Mouse (Mus musculus) midbrain, postnatal 0 days (tissue): ENCODE data around the gene Gm7534. TPM values are rescaled to one million over a fixed set of nuclear protein-coding genes. Genes with fewer than 3 reads are reported as not detected.
"Not testable (repeated sequence)": the region's sequence is repeated elsewhere in the genome, so short reads cannot be mapped to it uniquely, and the experiment has no call there.

Source experiments
- ATAC-seq: fragments of 200-750 bp; cut with Nextera tagmentation; 2 replicates; pipeline ENCODE4 v1.8.0; 2017; ENCODE audit warnings: moderate number of reproducible peaks, mild to moderate bottlenecking, moderate TSS enrichment, moderate library complexity; ENCODE audit not compliant: low FRiP score
- DNase-seq: peaks from one replicate; pipeline ENCODE4 v3.0.0-alpha.2; 2015; ENCODE audit warnings: low spot score
- H3K27ac ChIP-seq: fragments of 300-500 bp; sonication (generic); 2 replicates; pipeline ENCODE4 v1.5.1; 2014; ENCODE audit warnings: low read depth, mild to moderate bottlenecking, low read length, mixed read lengths
- H3K27me3 ChIP-seq: fragments of 300-500 bp; sonication (generic); 2 replicates; pipeline ENCODE4 v1.6.1; 2014; ENCODE audit warnings: low read length, control low read depth, mixed read lengths; ENCODE audit not compliant: insufficient read depth
- H3K36me3 ChIP-seq: fragments of 300-500 bp; sonication (generic); 2 replicates; pipeline ENCODE4 v1.6.1; 2014; ENCODE audit warnings: low read length, control low read depth, mixed read lengths; ENCODE audit not compliant: insufficient read depth
- H3K4me1 ChIP-seq: fragments of 300-500 bp; sonication (generic); 2 replicates; pipeline ENCODE4 v1.6.1; 2014; ENCODE audit warnings: mild to moderate bottlenecking, control low read depth, antibody characterized with exemption, low read length, mixed read lengths; ENCODE audit not compliant: insufficient read depth
- H3K4me2 ChIP-seq: fragments of 300-500 bp; sonication (generic); 2 replicates; pipeline ENCODE4 v1.6.1; 2014; ENCODE audit warnings: low read depth, mild to moderate bottlenecking, low read length, mixed read lengths; ENCODE audit not compliant: poor library complexity, severe bottlenecking
- H3K4me3 ChIP-seq: fragments of 300-500 bp; sonication (generic); 2 replicates; pipeline ENCODE4 v1.5.1; 2014; ENCODE audit warnings: low read depth, mild to moderate bottlenecking, low read length, moderate library complexity
- H3K9ac ChIP-seq: fragments of 300-500 bp; sonication (generic); replicated peaks from 2 replicates; pipeline ENCODE4 v1.6.1; 2014; ENCODE audit warnings: mild to moderate bottlenecking, low read length, moderate library complexity, mixed read lengths; ENCODE audit not compliant: poor library complexity, severe bottlenecking
- H3K9me3 ChIP-seq: fragments of 300-500 bp; sonication (generic); 2 replicates; pipeline ENCODE4 v1.6.1; 2016; ENCODE audit warnings: low read length, control low read depth
- CTCF ChIP-seq: IDR thresholded peaks from 2 replicates; pipeline ENCODE4 v1.5.1; 2016; ENCODE audit warnings: antibody characterized with exemption, mild to moderate bottlenecking
- WGBS: fragments of 180-500 bp; shearing (Covaris S2); extraction: QIAGEN DNeasy Blood & Tissue Kit; methylation state at CpG from one replicate; pipeline ENCODE4 v1.1.7; 2014; 5-methylcytosine and 5-hydroxymethylcytosine counted together
- polyA plus RNA-seq: library from polyadenylated mRNA; unstranded; fragments of >200 nt; fragmentation: Nextera tagmentation; extraction: Ambion mirVana; gene quantifications from 2 replicates; pipeline ENCODE4 v1.2.1, GENCODE M21; 2015
- total RNA-seq: library from RNA; depleted of rRNA; stranded (reverse); fragments of >200 nt; gene quantifications from 2 replicates; pipeline ENCODE4 v1.2.3, GENCODE M21; 2014; rRNA removed

The Gm7534 gene
- total and polyA plus RNA-seq, 2 experiments from 2014 or later: not detected

DNA sequence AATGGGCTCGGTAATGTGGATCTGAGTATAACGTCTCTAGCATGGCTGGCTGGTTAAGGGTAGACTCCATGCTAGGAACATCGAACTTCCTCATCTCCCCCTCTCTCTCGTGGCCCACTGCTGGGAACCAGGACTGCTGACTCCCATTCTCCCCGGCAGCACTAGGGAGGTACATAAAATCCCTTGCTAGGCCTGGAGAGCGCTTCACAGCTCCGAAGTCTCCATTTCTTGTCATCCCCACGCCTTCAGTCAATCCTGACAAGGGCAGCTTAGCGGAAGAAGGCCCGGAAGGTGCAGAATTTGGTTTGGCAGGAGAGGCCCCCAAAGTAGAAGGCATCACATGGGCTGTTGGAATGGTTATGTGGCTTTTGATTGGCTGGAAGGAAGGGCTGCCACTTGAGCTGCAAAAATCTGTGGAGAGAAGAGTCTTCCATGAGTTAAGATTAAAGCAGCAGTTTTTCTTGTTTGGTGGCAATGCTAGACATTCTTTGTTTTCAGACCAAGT, 46.8 kb downstream of the Gm7534 start:
- no peak for TF ChIP-seq CTCF
- no peak overlapping the region for H3K4me2 ChIP-seq
- H3K27me3 ChIP-seq: no peaks in the 10 kb centered on the region
- no peak for DNase-seq
- no peaks in the 10 kb centered on the region for H3K4me1 ChIP-seq
- no peak overlapping the region for H3K9ac ChIP-seq
- no peak overlapping the region for H3K27ac ChIP-seq
- no peaks in the 10 kb centered on the region for H3K9me3 ChIP-seq
- no peak overlapping the region for H3K4me3 ChIP-seq
- peaks cover 15% of the 10 kb centered on the region for H3K36me3 ChIP-seq
- no peak for ATAC-seq
- WGBS: 94% methylated on average over 10 of the region's 10 CpGs

DNA sequence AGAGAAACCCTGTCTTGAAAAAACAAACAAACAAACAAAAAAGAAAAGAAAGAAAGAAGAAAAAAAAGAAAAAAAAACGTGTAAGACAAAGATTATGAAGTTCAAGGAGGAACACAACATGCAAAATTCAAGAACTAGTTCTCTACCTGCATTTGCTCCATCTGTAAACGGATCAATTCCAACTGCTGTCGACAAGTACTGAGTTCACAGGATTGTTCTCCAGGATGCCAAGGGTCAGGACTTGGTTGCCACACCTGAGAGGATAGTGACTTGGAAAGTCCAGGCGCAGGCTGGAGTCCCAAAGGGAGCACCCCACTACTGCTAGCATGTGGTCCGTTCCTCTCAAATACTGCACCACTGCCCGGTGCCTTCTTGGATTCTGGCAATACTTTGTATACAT, 47.3 kb downstream of the Gm7534 start:
- no peak overlapping the region for H3K4me3 ChIP-seq
- WGBS: 92% methylated on average over 6 of the region's 6 CpGs
- peaks cover 16% of the 10 kb centered on the region for H3K36me3 ChIP-seq
- no peak overlapping the region for H3K9ac ChIP-seq
- no peak for TF ChIP-seq CTCF
- no peaks in the 10 kb centered on the region for H3K9me3 ChIP-seq
- ATAC-seq (no peak), DNase-seq (no peak)
- H3K27me3 ChIP-seq: no peaks in the 10 kb centered on the region
- H3K4me1 ChIP-seq: no peaks in the 10 kb centered on the region
- no peak overlapping the region for H3K4me2 ChIP-seq
- H3K27ac ChIP-seq: no peak overlapping the region

DNA sequence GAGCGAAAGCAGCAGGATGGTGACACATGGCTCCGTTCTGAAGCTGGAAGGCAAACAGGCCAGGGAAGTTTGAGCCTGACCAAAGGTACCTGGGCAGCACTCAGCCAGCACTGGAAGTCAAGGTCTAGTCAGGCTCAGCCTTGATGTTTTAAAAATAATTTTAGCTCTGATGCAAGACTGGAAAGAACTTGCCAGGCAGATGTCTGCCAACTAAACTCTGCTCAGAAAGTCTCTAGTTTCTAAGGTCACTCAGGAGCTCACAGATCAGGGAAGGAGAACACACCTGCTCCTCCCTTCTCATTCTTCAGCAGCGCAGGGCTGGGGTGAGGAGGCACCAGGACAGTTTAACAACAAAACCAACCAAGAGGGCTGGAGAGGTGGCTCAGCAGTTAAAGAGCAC, 48.5 kb downstream of the Gm7534 start:
- Histone ChIP-seq H3K4me3 (no peak overlapping the region), H3K27ac (no peak overlapping the region), H3K9ac (no peak overlapping the region), H3K4me2 (no peak overlapping the region), H3K4me1 (no peaks in the 10 kb centered on the region), H3K27me3 (no peaks in the 10 kb centered on the region), H3K9me3 (no peaks in the 10 kb centered on the region), H3K36me3 (peaks cover 16% of the 10 kb centered on the region)
- WGBS: 98% methylated on average over 3 of the region's 3 CpGs
- no peak for DNase-seq
- ATAC-seq: no peak
- TF ChIP-seq CTCF: no peak

DNA sequence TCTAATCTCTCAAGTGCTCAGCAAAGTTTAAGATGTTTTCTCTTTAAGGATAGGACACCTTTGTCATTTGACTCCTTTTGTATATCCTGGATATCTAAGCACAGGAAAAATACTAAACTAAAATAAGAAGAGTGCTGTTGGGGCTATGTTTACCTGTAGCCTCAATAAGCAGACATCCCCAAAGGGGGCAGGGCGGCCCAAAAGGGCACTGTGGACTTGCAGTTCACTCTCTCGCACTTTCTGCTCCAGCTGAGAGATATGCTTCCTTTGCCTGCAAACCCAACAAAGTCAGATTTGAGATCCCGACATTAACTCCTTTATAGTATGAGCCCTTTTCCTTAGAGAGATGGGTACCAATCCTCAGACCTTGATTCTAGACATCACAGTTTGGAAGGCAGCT, 49.1 kb downstream of the Gm7534 start:
- Histone ChIP-seq H3K4me3 (no peak overlapping the region), H3K36me3 (peaks cover 16% of the 10 kb centered on the region), H3K4me1 (no peaks in the 10 kb centered on the region), H3K27me3 (no peaks in the 10 kb centered on the region), H3K9ac (no peak overlapping the region), H3K27ac (no peak overlapping the region), H3K9me3 (no peaks in the 10 kb centered on the region), H3K4me2 (no peak overlapping the region)
- TF ChIP-seq CTCF: no peak
- ATAC-seq (no peak), DNase-seq (no peak)
- WGBS: 93% methylated on average over 3 of the region's 3 CpGs

DNA sequence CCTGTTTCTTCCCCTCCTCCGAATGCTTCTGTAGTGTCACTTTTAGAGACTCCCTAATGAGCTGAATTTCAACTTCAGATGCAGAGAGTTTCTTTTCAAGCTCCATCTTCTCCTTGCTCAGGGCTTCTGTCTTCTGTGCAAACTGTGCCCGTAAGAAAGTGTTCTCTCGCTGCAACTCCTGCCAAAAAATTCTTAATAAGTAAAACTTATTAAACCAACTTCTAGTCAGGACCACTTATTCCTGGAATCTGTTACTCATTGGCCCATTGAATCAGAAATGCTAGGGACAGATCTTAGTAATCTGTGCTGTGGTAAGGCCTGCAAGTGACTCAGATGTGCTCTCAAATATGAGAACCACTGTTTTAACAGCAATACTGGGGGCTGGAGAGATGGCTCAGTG, 50.7 kb downstream of the Gm7534 start:
- peaks cover 16% of the 10 kb centered on the region for H3K36me3 ChIP-seq
- H3K9ac ChIP-seq: no peak overlapping the region
- no peaks in the 10 kb centered on the region for H3K9me3 ChIP-seq
- ATAC-seq (no peak), DNase-seq (no peak)
- no peaks in the 10 kb centered on the region for H3K27me3 ChIP-seq
- no peaks in the 10 kb centered on the region for H3K4me1 ChIP-seq
- H3K4me3 ChIP-seq: no peak overlapping the region
- TF ChIP-seq CTCF: no peak
- H3K4me2 ChIP-seq: no peak overlapping the region
- no peak overlapping the region for H3K27ac ChIP-seq
- WGBS: 86% methylated on average over 3 of the region's 3 CpGs

DNA sequence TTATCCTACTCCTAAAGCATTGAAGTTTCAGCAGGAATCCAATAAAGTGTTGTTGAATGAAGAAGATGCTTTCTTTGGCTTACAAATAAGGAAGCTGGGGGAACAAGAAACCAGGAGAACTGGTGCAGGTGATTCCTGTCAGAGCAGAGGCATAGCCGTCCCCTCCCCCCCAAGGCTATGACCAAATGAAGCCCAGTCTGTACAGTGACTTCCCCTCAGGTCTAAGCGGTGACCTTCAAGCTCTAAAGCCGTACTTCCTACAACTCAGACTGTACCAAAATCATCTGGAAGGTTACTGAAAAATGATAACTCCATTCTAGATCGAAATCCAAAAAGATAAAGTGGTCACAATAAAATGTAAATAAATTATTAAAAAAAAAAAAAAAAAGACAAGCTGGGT, 53.4 kb downstream of the Gm7534 start:
- Histone ChIP-seq H3K9me3 (no peaks in the 10 kb centered on the region), H3K4me1 (no peaks in the 10 kb centered on the region), H3K36me3 (peaks cover 13% of the 10 kb centered on the region), H3K4me3 (no peak overlapping the region), H3K27me3 (no peaks in the 10 kb centered on the region), H3K27ac (no peak overlapping the region), H3K9ac (no peak overlapping the region), H3K4me2 (no peak overlapping the region)
- no peak for DNase-seq
- ATAC-seq: no peak
- WGBS: 97% methylated on average over 4 of the region's 4 CpGs
- TF ChIP-seq CTCF: no peak

DNA sequence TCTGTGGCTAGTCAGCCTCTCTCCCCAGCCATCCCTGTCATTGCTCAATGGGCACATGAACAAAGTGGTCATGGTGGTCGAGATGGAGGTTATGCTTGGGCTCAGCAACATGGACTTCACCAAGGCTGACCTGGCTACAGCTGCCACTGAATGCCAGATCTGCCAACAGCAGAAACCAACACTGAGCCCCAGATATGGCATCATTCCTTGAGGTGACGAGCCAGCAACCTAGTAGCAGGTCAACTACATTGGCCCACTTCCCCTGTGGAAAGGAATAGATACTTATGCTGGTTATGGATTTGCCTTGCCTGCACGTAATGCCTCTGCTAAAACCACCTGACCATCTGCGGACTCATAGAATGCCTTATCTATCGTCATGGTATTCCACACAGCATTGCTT, 58.5 kb downstream of the Gm7534 start:
- 98% methylated on average over 5 of the region's 5 CpGs for WGBS
- not testable (repeated sequence) for H3K4me1 ChIP-seq, H3K9me3 ChIP-seq, H3K27me3 ChIP-seq, H3K36me3 ChIP-seq, H3K4me2 ChIP-seq, H3K9ac ChIP-seq, H3K27ac ChIP-seq, H3K4me3 ChIP-seq, ATAC-seq, DNase-seq

Other genes starting within 250 kb of the Gm7534 start
- 231 and 262 TPM in 2 replicates for gene Hmgn2, start 234.4 kb downstream of the Gm7534 start, total RNA-seq
- 858 and 919 TPM in 2 replicates for gene Hmgn2, start 234.4 kb downstream of the Gm7534 start, polyA plus RNA-seq
- 45.6 and 46.2 TPM in 2 replicates for gene Dhdds, start 202.1 kb downstream of the Gm7534 start, total RNA-seq
- gene Dhdds, start 202.1 kb downstream of the Gm7534 start, polyA plus RNA-seq: 38.3 and 42.6 TPM in 2 replicates
- gene Lin28a, start 184.2 kb downstream of the Gm7534 start, total RNA-seq: 0.05 and 0.57 TPM in 2 replicates
- gene Lin28a, start 184.2 kb downstream of the Gm7534 start, polyA plus RNA-seq: 0.04 and 0.13 TPM in 2 replicates
- not detected in 2 replicates for gene Zfp683, start 149.2 kb downstream of the Gm7534 start, total RNA-seq
- gene Zfp683, start 149.2 kb downstream of the Gm7534 start, polyA plus RNA-seq: not detected in 2 replicates
- 4.2 and 4.5 TPM in 2 replicates for gene Crybg2, start 142.2 kb downstream of the Gm7534 start, total RNA-seq
- 7.7 and 8.4 TPM in 2 replicates for gene Crybg2, start 142.2 kb downstream of the Gm7534 start, polyA plus RNA-seq
- gene Cd52, start 107.9 kb downstream of the Gm7534 start, total RNA-seq: 0.66 TPM in 1 of 2 replicates, not detected in the other
- gene Cd52, start 107.9 kb downstream of the Gm7534 start, polyA plus RNA-seq: 2.0 and 2.7 TPM in 2 replicates
- gene Ubxn11, start 100.4 kb downstream of the Gm7534 start, total RNA-seq: 4.9 and 8.4 TPM in 2 replicates
- gene Ubxn11, start 100.4 kb downstream of the Gm7534 start, polyA plus RNA-seq: 11.2 and 13.7 TPM in 2 replicates
- 162 and 224 TPM in 2 replicates for gene Sh3bgrl3, start 74.2 kb downstream of the Gm7534 start, total RNA-seq
- gene Sh3bgrl3, start 74.2 kb downstream of the Gm7534 start, polyA plus RNA-seq: 565 and 583 TPM in 2 replicates
- gene Cep85, start 15.9 kb downstream of the Gm7534 start, total RNA-seq: 10.0 and 12.5 TPM in 2 replicates
- 13.3 and 14.8 TPM in 2 replicates for gene Cep85, start 15.9 kb downstream of the Gm7534 start, polyA plus RNA-seq
- 0.38 TPM in 1 of 2 replicates, not detected in the other for gene Catsper4, start 24.4 kb upstream of the Gm7534 start, total RNA-seq
- gene Catsper4, start 24.4 kb upstream of the Gm7534 start, polyA plus RNA-seq: 0.16 TPM in 1 of 2 replicates, not detected in the other
- gene Cnksr1, start 35.4 kb upstream of the Gm7534 start, total RNA-seq: 0.27 and 0.38 TPM in 2 replicates
- 0.13 and 0.28 TPM in 2 replicates for gene Cnksr1, start 35.4 kb upstream of the Gm7534 start, polyA plus RNA-seq
- not detected in 2 replicates for gene E130218I03Rik, start 40.7 kb upstream of the Gm7534 start, total RNA-seq
- gene E130218I03Rik, start 40.7 kb upstream of the Gm7534 start, polyA plus RNA-seq: 0.31 and 0.49 TPM in 2 replicates
- 10.6 and 15.4 TPM in 2 replicates for gene Zfp593, start 42.6 kb upstream of the Gm7534 start, total RNA-seq
- gene Zfp593, start 42.6 kb upstream of the Gm7534 start, polyA plus RNA-seq: 9.2 and 11.1 TPM in 2 replicates
- not detected in 2 replicates for gene Gm30191, start 43.9 kb upstream of the Gm7534 start, total RNA-seq
- gene Gm30191, start 43.9 kb upstream of the Gm7534 start, polyA plus RNA-seq: 0.37 and 0.42 TPM in 2 replicates
- gene Grrp1, start 51.1 kb upstream of the Gm7534 start, total RNA-seq: 18.0 and 27.1 TPM in 2 replicates
- gene Grrp1, start 51.1 kb upstream of the Gm7534 start, polyA plus RNA-seq: 15.7 and 17.8 TPM in 2 replicates
- 44.8 and 49.7 TPM in 2 replicates for gene Pdik1l, start 84.9 kb upstream of the Gm7534 start, total RNA-seq
- gene Pdik1l, start 84.9 kb upstream of the Gm7534 start, polyA plus RNA-seq: 27.6 and 30.8 TPM in 2 replicates
- gene Trim63, start 112.1 kb upstream of the Gm7534 start, total RNA-seq: 1.5 and 2.0 TPM in 2 replicates
- gene Trim63, start 112.1 kb upstream of the Gm7534 start, polyA plus RNA-seq: 0.49 and 0.73 TPM in 2 replicates
- not detected in 2 replicates for gene Slc30a2, start 140.2 kb upstream of the Gm7534 start, total RNA-seq
- 0.17 and 0.21 TPM in 2 replicates for gene Slc30a2, start 140.2 kb upstream of the Gm7534 start, polyA plus RNA-seq
- gene Extl1, start 180.8 kb upstream of the Gm7534 start, total RNA-seq: 2.1 and 2.2 TPM in 2 replicates
- gene Extl1, start 180.8 kb upstream of the Gm7534 start, polyA plus RNA-seq: 0.79 and 1.2 TPM in 2 replicates
- 8.3 and 11.6 TPM in 2 replicates for gene Pafah2, start 193.3 kb upstream of the Gm7534 start, total RNA-seq
- gene Pafah2, start 193.3 kb upstream of the Gm7534 start, polyA plus RNA-seq: 5.7 and 6.7 TPM in 2 replicates